Mouse (Mus musculus) MEL (cell line): ENCODE measurements around the gene Ston1. TPM values are rescaled to one million over a fixed set of nuclear protein-coding genes. Genes with fewer than 3 reads are reported as not detected.

ENCODE experiments used
- DNase-seq: peaks from one replicate; pipeline ENCODE4 v3.0.0; 2011; ENCODE audit warnings: low read depth, low spot score
- H3K27ac ChIP-seq: 2 replicates; pipeline ENCODE4 v1.5.1; 2012; ENCODE audit warnings: low read depth, mild to moderate bottlenecking, control low read depth, low read length, moderate library complexity; ENCODE audit not compliant: control insufficient read depth
- H3K27me3 ChIP-seq, 2 experiments: fragments of 150-350 bp in 1 of 2; sonication (generic) in 1 of 2; 2 replicates each; pipeline ENCODE4 v1.6.1; 2012; ENCODE audit warnings: low read length in 2 of 2, mild to moderate bottlenecking in 2 of 2, improper control_type of control experiment in 1 of 2, moderate library complexity in 1 of 2; ENCODE audit not compliant: insufficient read depth in 2 of 2, control insufficient read depth in 1 of 2
- H3K36me3 ChIP-seq, 2 experiments: 2 replicates each; pipeline ENCODE4 v1.6.1; 2012 to 2014; ENCODE audit warnings: low read length in 2 of 2, improper control_type of control experiment in 1 of 2, inconsistent platforms in 1 of 2, mild to moderate bottlenecking in 1 of 2; ENCODE audit not compliant: insufficient read depth in 2 of 2, control insufficient read depth in 1 of 2
- H3K4me1 ChIP-seq, 2 experiments: fragments of 150-350 bp in 1 of 2; sonication (generic) in 1 of 2; 2 replicates each; pipeline ENCODE4 v1.6.1; 2012; ENCODE audit warnings: low read length in 2 of 2, improper control_type of control experiment in 1 of 2, mild to moderate bottlenecking in 1 of 2; ENCODE audit not compliant: insufficient read depth in 2 of 2, control insufficient read depth in 1 of 2
- H3K4me3 ChIP-seq, 2 experiments: fragments of 150-350 bp in 1 of 2; sonication (generic) in 1 of 2; 2 replicates each; pipeline ENCODE4 v1.5.1; 2012; ENCODE audit warnings: low read depth in 2 of 2, low read length in 2 of 2, mild to moderate bottlenecking in 2 of 2, moderate library complexity in 2 of 2, control low read depth in 1 of 2, improper control_type of control experiment in 1 of 2; ENCODE audit not compliant: control insufficient read depth in 1 of 2, insufficient read depth in 1 of 2
- H3K79me2 ChIP-seq: 2 replicates; pipeline ENCODE4 v1.6.1; 2012; ENCODE audit warnings: mild to moderate bottlenecking, low read length, moderate library complexity; ENCODE audit not compliant: control insufficient read depth, poor library complexity, insufficient read depth
- H3K9ac ChIP-seq: 2 replicates; pipeline ENCODE4 v1.6.1; 2012; ENCODE audit warnings: low read depth, mild to moderate bottlenecking, control low read depth, low read length, moderate library complexity; ENCODE audit not compliant: control insufficient read depth, poor library complexity, severe bottlenecking
- H3K9me3 ChIP-seq: fragments of 150-350 bp; sonication (generic); replicated peaks from 2 replicates; pipeline ENCODE4 v1.6.1; 2012; ENCODE audit warnings: mild to moderate bottlenecking, low read length, improper control_type of control experiment, moderate library complexity; ENCODE audit not compliant: insufficient read depth
- CHD1 ChIP-seq: IDR thresholded peaks from 2 replicates; pipeline ENCODE4 v1.6.1; 2012; ENCODE audit warnings: low read depth, mild to moderate bottlenecking, inconsistent platforms, low read length, improper control_type of control experiment
- CHD2 ChIP-seq: IDR thresholded peaks from 2 replicates; pipeline ENCODE4 v1.6.1; 2011; ENCODE audit warnings: low read length, improper control_type of control experiment
- E2F4 ChIP-seq: IDR thresholded peaks from 2 replicates; pipeline ENCODE4 v1.6.1; 2011; ENCODE audit warnings: low read depth, low read length, improper control_type of control experiment, borderline replicate concordance
- ELF1 ChIP-seq: IDR thresholded peaks from 2 replicates; pipeline ENCODE4 v1.6.1; 2014; ENCODE audit warnings: low read depth, mild to moderate bottlenecking, inconsistent platforms, low read length, improper control_type of control experiment, moderate library complexity
- ETS1 ChIP-seq: IDR thresholded peaks from 2 replicates; pipeline ENCODE4 v1.6.1; 2012; ENCODE audit warnings: low read depth, mild to moderate bottlenecking, inconsistent platforms, low read length, improper control_type of control experiment, moderate library complexity
- GABPA ChIP-seq: IDR thresholded peaks from 2 replicates; pipeline ENCODE4 v1.6.1; 2012; ENCODE audit warnings: low read depth, mild to moderate bottlenecking, inconsistent platforms, low read length, improper control_type of control experiment, moderate library complexity
- GATA1 ChIP-seq: IDR thresholded peaks from 2 replicates; pipeline ENCODE4 v1.6.1; 2011; ENCODE audit warnings: low read depth, low read length, improper control_type of control experiment
- HCFC1 ChIP-seq: IDR thresholded peaks from 2 replicates; pipeline ENCODE4 v1.6.1; 2012; ENCODE audit warnings: low read depth, mild to moderate bottlenecking, inconsistent platforms, low read length, improper control_type of control experiment, moderate library complexity
- JUND ChIP-seq: IDR thresholded peaks from 2 replicates; pipeline ENCODE4 v1.6.1; 2011; ENCODE audit warnings: low read depth, mild to moderate bottlenecking, improper control_type of control experiment, low read length
- KAT2A ChIP-seq: conservative IDR thresholded peaks from 2 replicates; pipeline ENCODE4 v1.6.1; 2012; ENCODE audit warnings: low read depth, low read length, improper control_type of control experiment, inconsistent platforms
- MAFK ChIP-seq: IDR thresholded peaks from 2 replicates; pipeline ENCODE4 v1.6.1; 2011; ENCODE audit warnings: low read depth, mild to moderate bottlenecking, low read length, improper control_type of control experiment, borderline replicate concordance
- MAX ChIP-seq: IDR thresholded peaks from 2 replicates; pipeline ENCODE4 v1.6.1; 2011; ENCODE audit warnings: low read length, improper control_type of control experiment
- MXI1 ChIP-seq: IDR thresholded peaks from 2 replicates; pipeline ENCODE4 v1.6.1; 2011; ENCODE audit warnings: mild to moderate bottlenecking, low read depth, low read length, improper control_type of control experiment
- MYB ChIP-seq: IDR thresholded peaks from 2 replicates; pipeline ENCODE4 v1.6.1; 2011; ENCODE audit warnings: mild to moderate bottlenecking, low read depth, low read length, improper control_type of control experiment
- MYC ChIP-seq: IDR thresholded peaks from 2 replicates; pipeline ENCODE4 v1.6.1; 2011; ENCODE audit warnings: low read depth, mild to moderate bottlenecking, low read length, improper control_type of control experiment, moderate library complexity
- NELFE ChIP-seq: IDR thresholded peaks from 2 replicates; pipeline ENCODE4 v1.6.1; 2011; ENCODE audit warnings: low read depth, low read length, improper control_type of control experiment
- POLR2AphosphoS2 ChIP-seq: IDR thresholded peaks from 2 replicates; pipeline ENCODE4 v1.6.1; 2011; ENCODE audit warnings: low read length, improper control_type of control experiment
- POLR2AphosphoS5 ChIP-seq: IDR thresholded peaks from 2 replicates; pipeline ENCODE4 v1.6.1; 2012; ENCODE audit warnings: low read depth, borderline replicate concordance, mild to moderate bottlenecking, inconsistent platforms, low read length, moderate library complexity, mixed read lengths
- TAL1 ChIP-seq: IDR thresholded peaks from 2 replicates; pipeline ENCODE4 v1.6.1; 2012; ENCODE audit warnings: mild to moderate bottlenecking, inconsistent platforms, low read length, moderate library complexity, mixed read lengths
- TBP ChIP-seq: IDR thresholded peaks from 2 replicates; pipeline ENCODE4 v1.8.0; 2011; ENCODE audit warnings: low read depth, low read length, improper control_type of control experiment
- UBTF ChIP-seq: IDR thresholded peaks from 2 replicates; pipeline ENCODE4 v1.6.1; 2012; ENCODE audit warnings: low read depth, mild to moderate bottlenecking, inconsistent platforms, low read length, improper control_type of control experiment, moderate library complexity, borderline replicate concordance; ENCODE audit not compliant: insufficient read depth
- USF1 ChIP-seq: IDR thresholded peaks from 2 replicates; pipeline ENCODE4 v1.6.1; 2014; ENCODE audit warnings: low read depth, mild to moderate bottlenecking, inconsistent platforms, low read length, improper control_type of control experiment, moderate library complexity
- USF2 ChIP-seq, 2 experiments: IDR thresholded peaks; 2 replicates each; pipeline ENCODE4 v1.6.1; 2011 to 2012; ENCODE audit warnings: improper control_type of control experiment in 2 of 2, low read length in 2 of 2, borderline replicate concordance in 1 of 2, inconsistent platforms in 1 of 2, low read depth in 1 of 2, mild to moderate bottlenecking in 1 of 2; ENCODE audit not compliant: insufficient read depth in 1 of 2
- ZNF384 ChIP-seq: IDR thresholded peaks from 2 replicates; pipeline ENCODE4 v1.6.1; 2012; ENCODE audit warnings: low read depth, mild to moderate bottlenecking, inconsistent platforms, low read length, improper control_type of control experiment
- polyA plus RNA-seq, 2 experiments: library from polyadenylated mRNA; stranded (reverse) in 1 of 2; unstranded in 1 of 2; fragments of >175 nt in 1 of 2; fragments of >200 nt in 1 of 2; gene quantifications; 2 replicates each; pipeline versions ENCODE4 v1.2.1 to v1.2.4; 2012; ENCODE audit warnings: low replicate concordance in 2 of 2, low read depth in 1 of 2; ENCODE audit not compliant: insufficient read length in 2 of 2, insufficient read depth in 1 of 2, missing spikeins in 1 of 2
- total RNA-seq: library from RNA; depleted of rRNA; stranded (reverse); fragments of 300-350 nt; gene quantifications from 2 replicates; pipeline ENCODE4 v1.2.3, GENCODE M21; 2012

The Ston1 gene
- total and polyA plus RNA-seq, 3 experiments = 0.39 to 4.9 TPM; not detected in 1

GRCm38 (mm10) chr17:88552556-88552955 is 44.9 kb upstream of the Ston1 start (continued):
- TF ChIP-seq ZNF384 (no peak), MAFK (no peak), TBP (no peak)

- H3K9me3 ChIP-seq = no peaks in the 10 kb centered on the region
- TF ChIP-seq NELFE = no peak
- TF ChIP-seq KAT2A = no peak
- no peak for TF ChIP-seq POLR2AphosphoS2
- no peak for TF ChIP-seq MYC
- no peak for TF ChIP-seq MAFK
- TF ChIP-seq GATA1 = no peak
- no peak for TF ChIP-seq USF1
- no peak for TF ChIP-seq ETS1
- TF ChIP-seq UBTF = no peak
- TF ChIP-seq MXI1 = no peak
- no peak for TF ChIP-seq ZNF384
- no peak for TF ChIP-seq JUND
- no peak for TF ChIP-seq GABPA
- TF ChIP-seq MYB = no peak
- no peak for TF ChIP-seq E2F4
- TF ChIP-seq ELF1 = no peak
- no peak for TF ChIP-seq USF2 (IDR thresholded peaks at IDR 0.05; ENCODE audit: borderline replicate concordance in 1 of 2, insufficient read depth in 1 of 2, low read depth in 1 of 2, low read length in 2 of 2)
- TF ChIP-seq, all 39 proteins: peak for 0
- Histone ChIP-seq H3K4me3 (no peak overlapping the region), H3K4me1 (no peaks in the 10 kb centered on the region; a peak in 1 of 4 replicates), H3K9ac (no peak overlapping the region), H3K27ac (no peak overlapping the region), H3K27me3 (no peaks in the 10 kb centered on the region), H3K79me2 (no peaks in the 10 kb centered on the region), H3K36me3 (no peaks in the 10 kb centered on the region)
- no peak for DNase-seq
Measured at GRCm38 (mm10) chr17:88553001-88553449, 44.5 kb upstream of the Ston1 start.

GRCm38 (mm10) chr17:88553473-88554087 is 43.9 kb upstream of the Ston1 start:
- Histone ChIP-seq H3K79me2 (no peaks in the 10 kb centered on the region), H3K4me3 (no peak overlapping the region), H3K9ac (no peak overlapping the region), H3K27me3 (no peaks in the 10 kb centered on the region), H3K9me3 (no peaks in the 10 kb centered on the region), H3K27ac (no peak overlapping the region), H3K4me1 (no peaks in the 10 kb centered on the region; a peak in 1 of 4 replicates), H3K36me3 (no peaks in the 10 kb centered on the region)
- no peak for DNase-seq
- TF ChIP-seq GATA1 (no peak), MAX (no peak), ELF1 (no peak), CHD1 (no peak), MAFK (no peak), TBP (no peak), TAL1 (no peak), POLR2AphosphoS5 (no peak), GABPA (no peak), CHD2 (no peak), HCFC1 (no peak), NELFE (no peak)
- TF ChIP-seq, all 39 proteins: peak for 0
